Mouse (Mus musculus): ENCODE measurements around the gene Akr1e1. TPM values are rescaled to one million over a fixed set of nuclear protein-coding genes. Genes with fewer than 3 reads are reported as not detected.
A peak's percentile ranks its signal among the peaks of the same experiment; 100 is the strongest.
"Not testable (repeated sequence)": the region's sequence is repeated elsewhere in the genome, so short reads cannot be mapped to it uniquely, and the experiment has no call there.

Akr1e1 gene
- 10 to 100 TPM; 16.1 to 21.2 TPM for total RNA-seq (2021)

DNA sequence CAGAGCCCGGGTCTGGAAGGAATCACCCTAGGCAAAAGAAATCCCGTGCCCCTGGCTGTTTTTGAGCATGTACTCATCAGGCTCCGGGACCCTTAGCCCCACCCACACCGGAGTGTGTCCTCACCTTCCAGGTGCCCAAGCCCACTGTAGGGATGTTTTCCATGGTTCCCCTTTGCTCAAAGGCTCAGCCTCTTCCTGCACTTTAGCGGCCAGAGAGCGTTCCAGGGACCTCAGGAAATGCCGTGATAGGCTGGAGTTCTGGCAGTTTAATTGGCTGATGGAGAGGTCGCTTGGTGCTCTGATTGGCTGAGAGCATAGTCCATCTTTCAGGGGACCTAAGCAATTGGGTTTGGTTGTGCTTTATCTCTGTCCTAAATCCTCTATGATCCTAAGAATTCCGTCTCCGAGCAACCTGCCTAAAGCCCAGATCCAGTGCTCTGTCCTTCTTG, at the start of gene Akr1e1:
Akr1e1 (minus strand) TSS at position 214 of the 449 bp plus-strand sequence.
- intact Hi-C loops (cut with DNase I), result no loop called here
- DNase-seq (ENCODE audit: low spot score in 2 of 2), result peak; percentile 88 to 90

- no peak for DNase-seq (ENCODE audit: low spot score in 2 of 2)
- intact Hi-C loops (cut with DNase I), result no loop called here
Observed at GRCm38 (mm10) chr13:4658346-4658745, 49.4 kb upstream of the Akr1e1 start.

GRCm38 (mm10) chr13:4656277-4657146, 47.5 kb upstream of the Akr1e1 start:
- no peak for DNase-seq (ENCODE audit: low spot score in 2 of 2)
- intact Hi-C loops (cut with DNase I), result no loop called here

GRCm38 (mm10) chr13:4650190-4650589, 41.2 kb upstream of the Akr1e1 start:
- no peak for DNase-seq (ENCODE audit: low spot score in 2 of 2)
- intact Hi-C loops (cut with DNase I), result no loop called here

DNA sequence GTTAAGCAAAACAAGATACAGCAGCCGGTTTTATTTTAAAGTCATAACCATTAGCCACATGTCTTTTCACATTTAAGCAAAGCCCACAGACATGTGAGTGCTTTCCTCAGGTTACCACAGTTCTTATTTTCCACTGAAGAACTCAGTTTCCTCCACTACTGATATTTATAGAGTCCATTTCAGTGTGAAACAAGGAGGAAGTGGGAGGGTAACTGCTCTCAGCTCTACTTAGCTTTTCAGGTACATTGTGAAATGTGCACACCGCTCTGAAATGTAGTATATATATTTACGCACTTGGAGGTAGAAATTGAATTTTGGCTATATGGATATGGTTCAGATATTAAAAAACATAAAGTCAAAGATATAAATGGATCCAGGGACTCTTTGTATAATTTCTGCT, 36.3 kb upstream of the Akr1e1 start:
- intact Hi-C loops (cut with DNase I), result no loop called here
- no peak for DNase-seq (ENCODE audit: low spot score in 2 of 2)

GRCm38 (mm10) chr13:4610902-4611301, 1.9 kb upstream of the Akr1e1 start:
- intact Hi-C loops (cut with DNase I), result loop anchor here (5.0 to 10.0 kb wide), 3 partner anchors 329 to 596 kb away; no protein-coding TSS in a partner anchor
- DNase-seq (ENCODE audit: low spot score in 2 of 2), result no peak

GRCm38 (mm10) chr13:4608530-4608929, 444 bp downstream of the Akr1e1 start:
- intact Hi-C loops (cut with DNase I), result no loop called here

GRCm38 (mm10) chr13:4606821-4607220, 2.2 kb downstream of the Akr1e1 start:
- intact Hi-C loops (cut with DNase I), result no loop called here
- no peak for DNase-seq (ENCODE audit: low spot score in 2 of 2)

More at GRCm38 (mm10) chr13:4608530-4608929, 444 bp downstream of the Akr1e1 start:
- DNase-seq (ENCODE audit: low spot score in 2 of 2), result no peak

- intact Hi-C loops (cut with DNase I); DNase-seq (ENCODE audit: low spot score in 2 of 2): not testable (repeated sequence)
Observed at GRCm38 (mm10) chr13:4603431-4603830, 5.5 kb downstream of the Akr1e1 start.

DNA sequence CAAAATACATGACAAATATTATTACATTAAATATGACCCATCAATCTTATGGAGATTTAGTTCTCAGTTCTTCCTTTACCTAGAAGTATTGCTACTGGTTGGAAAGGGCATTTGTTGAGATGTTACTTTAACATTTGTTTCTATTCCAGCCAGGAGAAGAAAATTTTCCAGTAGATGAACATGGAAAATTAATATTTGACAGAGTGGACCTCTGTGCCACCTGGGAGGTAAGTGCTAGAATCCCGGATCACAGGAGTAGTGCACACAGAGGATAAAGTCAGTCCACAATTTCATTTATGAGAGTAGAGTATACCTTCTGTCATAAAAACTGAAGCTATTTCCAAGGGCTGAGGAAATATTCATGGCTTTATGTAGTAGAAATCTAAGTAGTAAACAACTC, 32.1 kb downstream of the Akr1e1 start:
- intact Hi-C loops (cut with DNase I), result no loop called here
- DNase-seq (ENCODE audit: low spot score in 2 of 2), result no peak

DNA sequence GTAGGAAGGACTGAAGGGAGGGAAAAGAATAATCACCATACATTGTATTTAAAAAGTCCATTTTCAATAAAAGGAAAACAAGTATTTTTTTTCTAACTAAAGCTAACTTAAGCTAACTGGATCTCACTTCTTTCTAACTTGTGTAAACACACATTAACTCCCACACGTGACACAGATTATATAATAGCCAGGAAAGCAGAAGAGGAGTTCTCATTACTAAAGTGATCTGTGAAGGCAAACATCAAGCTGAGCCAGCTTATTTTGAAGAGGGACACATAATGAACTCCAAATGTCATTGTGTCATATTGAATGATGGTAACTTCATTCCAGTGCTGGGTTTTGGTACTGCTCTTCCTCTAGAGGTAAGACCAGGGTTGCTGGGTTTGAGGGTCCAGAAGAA, 35.1 kb downstream of the Akr1e1 start, which contains the start of gene Akr1c21:
Akr1c21 (plus strand) TSS at position 205 of the 400 bp plus-strand sequence.
- no peak for DNase-seq (ENCODE audit: low spot score in 2 of 2)

DNA sequence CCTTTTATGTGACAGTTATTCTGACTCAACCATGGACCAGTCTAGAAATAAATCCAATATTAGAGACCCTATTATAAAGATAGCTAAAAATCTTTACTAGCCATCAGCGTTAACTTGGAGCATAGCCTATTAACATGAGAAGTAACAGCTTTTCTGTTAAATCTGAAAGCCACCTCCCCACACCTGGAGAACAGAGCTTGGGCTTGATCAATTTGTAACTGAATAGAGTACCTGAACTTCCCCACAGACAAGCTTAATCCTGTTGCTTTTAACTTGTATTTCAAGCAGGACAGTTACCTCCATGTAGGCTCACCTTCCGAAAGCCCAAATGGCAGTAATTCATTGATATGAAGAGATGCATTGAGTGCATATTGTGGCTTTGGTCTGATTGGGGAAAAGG, 43.0 kb downstream of the Akr1e1 start:
- intact Hi-C loops (cut with DNase I), result no loop called here
- no peak for DNase-seq (ENCODE audit: low spot score in 2 of 2)

More for the DNA sequence above, 35.1 kb downstream of the Akr1e1 start, which contains the start of gene Akr1c21:
- intact Hi-C loops (cut with DNase I), result no loop called here

DNA sequence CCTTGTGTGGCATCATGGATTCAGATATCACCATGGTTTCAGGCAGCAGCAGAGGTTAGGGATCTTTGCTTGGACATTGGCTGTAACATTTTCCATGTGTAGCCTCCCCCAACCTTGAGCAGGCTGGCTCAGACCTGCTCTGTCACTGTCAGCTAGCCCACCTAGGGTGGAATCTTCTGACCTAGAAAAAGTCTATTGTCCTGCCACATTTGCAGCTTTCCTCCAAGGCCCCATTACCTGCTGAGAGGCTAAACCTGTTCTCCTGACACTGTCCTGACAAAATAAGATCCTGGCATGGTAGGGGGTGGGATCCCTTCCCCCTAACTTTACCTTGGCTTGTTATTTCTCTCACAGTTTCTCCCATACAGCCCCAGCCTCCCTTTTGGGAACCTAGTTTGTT, 48.5 kb downstream of the Akr1e1 start:
- intact Hi-C loops (cut with DNase I), result no loop called here
- DNase-seq (ENCODE audit: low spot score in 2 of 2), result no peak

DNA sequence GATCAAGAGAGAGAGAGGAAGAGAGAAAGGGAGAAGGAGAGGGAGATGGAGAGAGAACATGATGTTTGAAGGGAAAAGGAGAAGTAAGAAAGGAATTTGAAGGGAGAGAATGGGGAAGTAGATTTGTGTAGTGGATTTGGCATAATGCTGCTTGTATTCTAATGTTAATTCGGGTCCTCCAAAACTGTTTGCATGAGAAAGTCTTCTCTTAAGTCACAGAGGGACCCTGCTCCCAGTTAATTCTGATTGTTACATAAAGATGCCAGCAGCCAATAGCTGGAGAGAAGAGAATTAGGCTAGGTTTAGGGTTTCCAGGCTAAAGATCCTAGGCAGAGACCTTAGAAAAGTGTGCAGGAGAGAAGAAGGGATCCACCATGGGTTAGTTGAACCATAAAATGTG, 49.8 kb downstream of the Akr1e1 start:
- intact Hi-C loops (cut with DNase I), result no loop called here
- DNase-seq (ENCODE audit: low spot score in 2 of 2), result no peak

Other genes starting within 250 kb of the Akr1e1 start
- gene Akr1c6, start 174.9 kb downstream of the Akr1e1 start, total RNA-seq (2021), result not detected
- gene Akr1c20, start 85.8 kb downstream of the Akr1e1 start, total RNA-seq (2021), result not detected
- not detected for gene Akr1c21, start 35.1 kb downstream of the Akr1e1 start, total RNA-seq (2021)

Data from left cerebral cortex, postnatal 36 days (tissue).